Mouse (Mus musculus) myocyte (in vitro differentiated cells): ENCODE data around the gene Snap47.

ENCODE experiments used
- E2F4 ChIP-seq: IDR thresholded peaks from one replicate; pipeline ENCODE4 v1.6.1; 2011; ENCODE audit warnings: mild to moderate bottlenecking, control low read depth, moderate library complexity; ENCODE audit not compliant: insufficient read depth
- POLR2A ChIP-seq: IDR thresholded peaks from one replicate; pipeline ENCODE4 v1.6.1; 2011; ENCODE audit warnings: low read depth, mild to moderate bottlenecking, control low read depth, moderate library complexity; ENCODE audit not compliant: insufficient read length
- POLR2AphosphoS2 ChIP-seq: IDR thresholded peaks from one replicate; pipeline ENCODE4 v1.6.1; 2011; ENCODE audit warnings: low read depth, control low read depth; ENCODE audit not compliant: insufficient read length
- TCF12 ChIP-seq: IDR thresholded peaks from one replicate; pipeline ENCODE4 v1.6.1; 2011; ENCODE audit warnings: mild to moderate bottlenecking, control low read depth; ENCODE audit not compliant: poor library complexity, insufficient read depth, severe bottlenecking
- USF1 ChIP-seq: IDR thresholded peaks from one replicate; pipeline ENCODE4 v1.6.1; 2011; ENCODE audit warnings: low read depth, mild to moderate bottlenecking, control low read depth, moderate library complexity

DNA sequence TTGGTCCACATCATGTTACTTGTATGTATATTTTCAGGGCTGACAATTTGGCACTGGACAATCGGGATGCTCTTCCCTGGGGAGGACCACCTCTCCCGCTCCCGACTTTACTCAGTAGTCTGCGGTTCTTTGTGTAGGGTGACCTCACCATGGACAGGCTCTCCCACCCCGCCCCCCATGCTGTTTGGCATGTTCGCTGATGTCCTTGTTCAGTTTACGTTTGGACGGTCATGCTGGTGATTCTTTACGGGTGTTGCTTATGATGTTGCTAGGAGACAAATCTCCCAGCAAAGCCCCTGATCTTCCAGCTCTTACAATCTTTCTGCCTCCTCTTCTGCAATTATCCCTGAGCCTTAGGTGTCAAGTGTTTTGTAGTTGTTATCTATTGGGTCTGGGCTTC is 60.5 kb downstream of the Snap47 start:
- TF ChIP-seq USF1 = no peak
- no peak for TF ChIP-seq POLR2A
- no peak for TF ChIP-seq POLR2AphosphoS2
- no peak for TF ChIP-seq TCF12
- TF ChIP-seq E2F4 = no peak
